In the genomic region with DNA sequence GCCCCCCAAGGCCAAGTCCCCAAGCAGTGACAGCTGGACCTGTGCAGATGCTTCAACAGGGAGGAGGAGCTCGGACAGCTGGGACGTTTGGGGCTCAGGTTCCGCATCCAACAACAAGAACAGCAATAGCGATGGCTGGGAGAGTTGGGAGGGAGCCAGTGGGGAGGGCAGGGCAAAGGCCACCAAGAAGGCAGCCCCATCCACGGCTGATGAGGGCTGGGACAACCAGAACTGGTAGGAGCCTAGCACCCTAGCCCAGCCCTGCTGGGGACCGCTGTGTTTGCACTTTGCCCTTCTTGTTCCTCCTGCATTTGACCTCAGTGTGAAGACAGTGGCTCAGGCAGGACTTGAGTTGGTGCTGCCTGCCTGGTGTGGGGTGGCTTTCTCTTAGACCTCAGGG, we compare ENCODE assay signal across 22 mouse cellular contexts. TPM values are rescaled to one million over a fixed set of nuclear protein-coding genes. Genes with fewer than 3 reads are reported as not detected.
"Had no signal": no experiment of that assay in that cellular context is flagged by ENCODE, and none has a peak within 500 bp of the region (broad histone marks: within the 10 kb centered on the region; RNA-seq: fewer than 3 reads in every experiment).

No protein-coding gene starts in this region.

- H3K4me1 ChIP-seq: limb, embryonic 12.5 days; limb, embryonic 15.5 days; lung, embryonic 15.5 days; neural tube, embryonic 12.5 days; neural tube, embryonic 15.5 days; stomach, embryonic 15.5 days had no signal

- ATAC-seq: intestine, postnatal 0 days; liver, postnatal 0 days had no signal

- H3K9me3 ChIP-seq: limb, embryonic 12.5 days; limb, embryonic 15.5 days; lung, embryonic 15.5 days; neural tube, embryonic 12.5 days; neural tube, embryonic 15.5 days; stomach, embryonic 15.5 days had no signal

- H3K27me3 ChIP-seq: limb, embryonic 12.5 days; limb, embryonic 15.5 days; lung, embryonic 15.5 days; neural tube, embryonic 12.5 days; neural tube, embryonic 15.5 days; stomach, embryonic 15.5 days had no signal

- H3K27ac ChIP-seq: hindbrain, embryonic 14.5 days; limb, embryonic 12.5 days; limb, embryonic 15.5 days; liver, embryonic 14.5 days; lung, embryonic 15.5 days; neural tube, embryonic 12.5 days; neural tube, embryonic 15.5 days; stomach, embryonic 15.5 days had no signal

- DNase-seq: layer of hippocampus, postnatal 36 days; left cerebral cortex, postnatal 4 days; liver, postnatal 0 days; lung, postnatal 10 days; lung, postnatal 4 days; midbrain, embryonic 14.5 days; right cerebral cortex, adult 18-20 months; right cerebral cortex, postnatal 25 days; spleen, adult 18-20 months; thymus, postnatal 36 days had no signal

- H3K9ac ChIP-seq: hindbrain, embryonic 14.5 days; limb, embryonic 12.5 days; limb, embryonic 15.5 days; liver, embryonic 14.5 days; liver, postnatal 0 days; lung, embryonic 15.5 days; neural tube, embryonic 12.5 days; neural tube, embryonic 15.5 days; stomach, embryonic 15.5 days had no signal

- H3K4me3 ChIP-seq: limb, embryonic 12.5 days; limb, embryonic 15.5 days; lung, embryonic 15.5 days; neural tube, embryonic 12.5 days; neural tube, embryonic 15.5 days; stomach, embryonic 15.5 days had no signal

- H3K4me2 ChIP-seq: hindbrain, embryonic 14.5 days; limb, embryonic 12.5 days; limb, embryonic 15.5 days; liver, embryonic 11.5 days; lung, embryonic 15.5 days; midbrain, embryonic 11.5 days; neural tube, embryonic 12.5 days; neural tube, embryonic 15.5 days; stomach, embryonic 15.5 days had no signal

RNA-seq across cellular contexts. Expression of gene Birc7, which starts 52.3 kb away (rescaled TPM):
- polyA plus RNA-seq: intestine, postnatal 0 days; limb, embryonic 12.5 days; limb, embryonic 15.5 days; liver, embryonic 11.5 days; liver, embryonic 14.5 days; liver, postnatal 0 days; neural tube, embryonic 15.5 days; urinary bladder, adult 2 months had no signal
